Mouse (Mus musculus): ENCODE data around the gene Ppp1cc. TPM values are rescaled to one million over a fixed set of nuclear protein-coding genes. Genes with fewer than 3 reads are reported as not detected.

Gene Ppp1cc
- polyA plus RNA-seq, 1 experiment from 2014 or later: 209 TPM

DNA sequence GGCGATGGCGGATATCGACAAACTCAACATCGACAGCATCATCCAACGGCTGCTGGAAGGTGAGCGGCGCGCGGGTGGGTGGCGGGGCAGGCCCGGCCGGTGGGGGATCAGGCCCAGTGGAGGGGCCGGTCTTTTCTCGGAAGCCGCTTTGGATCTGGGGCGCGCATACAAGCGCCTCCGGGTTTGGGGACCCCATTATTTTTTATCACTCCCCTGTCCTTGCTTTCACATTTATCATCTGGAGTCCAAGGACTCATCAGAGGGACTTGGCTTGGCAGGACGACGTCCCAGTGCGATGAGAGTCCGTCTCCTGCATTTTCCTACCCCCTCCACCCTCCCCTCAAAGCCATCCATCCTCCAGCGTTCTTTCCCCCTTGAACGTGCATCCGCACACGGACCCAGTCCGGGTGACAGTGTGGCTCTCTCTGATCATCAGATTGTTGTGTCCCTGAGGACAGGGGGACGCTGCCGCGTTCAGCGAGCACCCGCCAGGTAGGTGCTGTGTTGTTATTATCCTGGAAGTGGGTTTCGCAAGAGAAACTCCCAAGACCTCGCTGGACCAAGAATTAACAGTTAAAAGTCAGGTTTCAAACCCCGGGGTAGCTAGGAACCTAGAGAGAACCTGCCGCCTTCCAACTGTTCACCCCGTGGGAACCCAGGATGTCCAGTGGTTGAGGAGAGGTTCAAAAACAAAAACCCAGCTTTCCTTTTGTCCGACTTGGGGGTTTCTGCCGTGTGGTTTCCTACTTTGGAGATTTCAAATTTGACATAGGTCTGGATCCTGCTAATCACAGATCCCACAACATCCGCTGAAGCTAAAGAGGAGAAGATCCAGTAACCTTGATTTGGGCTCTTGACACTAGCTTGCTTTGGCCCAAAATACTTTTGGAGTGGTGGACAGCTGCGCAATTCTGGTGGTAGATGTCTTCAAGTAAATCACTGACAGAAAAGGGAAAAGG lies 758 bp downstream of the Ppp1cc start:
- Histone ChIP-seq H3K36me3 (peaks cover 30% of the 10 kb centered on the region), H3K27ac (replicated peaks) (peak overlapping the region; percentile 92), H3K9me3 (no peaks in the 10 kb centered on the region), H3K4me3 (peak overlapping the region; percentile 79), H3K27me3 (no peaks in the 10 kb centered on the region), H3K4me1 (replicated peaks) (peaks cover 60% of the 10 kb centered on the region), H3K9ac (peak overlapping the region; percentile 92), H3K4me2 (peak overlapping the region; percentile 89)
- WGBS: 3% methylated on average over 42 of the region's 42 CpGs
- ATAC-seq (ENCODE audit: low read depth): peak; percentile 64

DNA sequence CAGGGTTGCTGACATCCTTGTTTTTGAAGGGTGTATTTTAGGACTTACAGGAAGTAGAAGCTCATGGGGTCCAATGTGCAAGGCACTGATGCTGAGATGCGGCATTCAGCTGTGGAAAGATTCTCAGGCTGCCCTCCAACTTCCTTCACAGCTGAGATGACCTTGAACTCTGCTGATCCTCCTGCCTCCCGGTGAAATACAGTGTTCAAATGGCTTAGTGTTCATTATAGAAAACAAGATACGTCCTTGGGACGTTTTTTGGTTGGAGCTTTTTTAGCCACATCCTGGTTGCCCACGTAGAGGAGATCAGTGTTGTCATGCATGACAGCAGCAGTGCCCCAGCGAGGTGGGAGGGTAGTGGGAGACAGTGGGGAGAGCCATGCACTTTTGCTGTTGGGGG lies 5.1 kb downstream of the Ppp1cc start:
- WGBS: 61% methylated on average over 6 of the region's 6 CpGs
- H3K9ac ChIP-seq: peak overlapping the region; percentile 54
- peaks cover 85% of the 10 kb centered on the region for H3K4me1 ChIP-seq (replicated peaks)
- peak overlapping the region; percentile 27; the same call in 1 of the 2 replicates for H3K4me2 ChIP-seq
- no peak for ATAC-seq (ENCODE audit: low read depth)
- H3K9me3 ChIP-seq: no peaks in the 10 kb centered on the region
- 0 out of 2 replicates have a peak overlapping the region, but pooled peaks have one; percentile 1 for H3K4me3 ChIP-seq
- peaks cover 53% of the 10 kb centered on the region for H3K36me3 ChIP-seq
- H3K27me3 ChIP-seq: no peaks in the 10 kb centered on the region
- H3K27ac ChIP-seq (replicated peaks): no peak overlapping the region

DNA sequence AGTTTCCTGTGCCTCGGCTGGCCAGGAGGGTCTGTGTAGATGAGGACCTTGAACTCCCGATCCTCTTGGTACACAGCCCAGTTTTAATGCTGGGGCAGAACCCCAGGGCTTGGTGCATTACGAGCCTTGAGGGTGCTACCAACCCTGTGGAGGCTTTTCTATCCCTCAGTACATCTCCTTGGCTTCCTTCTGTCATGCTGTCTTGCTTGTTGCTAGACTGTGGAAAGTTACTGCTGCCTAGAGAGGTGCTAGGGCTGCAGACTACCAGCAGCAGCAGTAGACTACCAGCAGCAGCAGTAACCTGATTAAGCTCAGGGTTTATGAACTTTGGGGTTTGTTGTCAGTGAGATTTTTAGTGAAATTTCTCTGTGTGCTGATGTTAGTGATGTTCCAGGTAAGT lies 5.9 kb downstream of the Ppp1cc start:
- H3K36me3 ChIP-seq: peaks cover 60% of the 10 kb centered on the region
- no peaks in the 10 kb centered on the region for H3K27me3 ChIP-seq
- 0 out of 2 replicates have a peak overlapping the region, but pooled peaks have one; percentile 34 for H3K9ac ChIP-seq
- peak overlapping the region; percentile 6; the same call in 1 of the 2 replicates for H3K4me2 ChIP-seq
- H3K4me1 ChIP-seq (replicated peaks): peaks cover 85% of the 10 kb centered on the region
- no peaks in the 10 kb centered on the region for H3K9me3 ChIP-seq
- no peak overlapping the region; the same call in 1 of the 2 replicates for H3K27ac ChIP-seq (replicated peaks)
- 69% methylated on average over 3 of the region's 3 CpGs for WGBS
- no peak for ATAC-seq (ENCODE audit: low read depth)
- no peak overlapping the region for H3K4me3 ChIP-seq

DNA sequence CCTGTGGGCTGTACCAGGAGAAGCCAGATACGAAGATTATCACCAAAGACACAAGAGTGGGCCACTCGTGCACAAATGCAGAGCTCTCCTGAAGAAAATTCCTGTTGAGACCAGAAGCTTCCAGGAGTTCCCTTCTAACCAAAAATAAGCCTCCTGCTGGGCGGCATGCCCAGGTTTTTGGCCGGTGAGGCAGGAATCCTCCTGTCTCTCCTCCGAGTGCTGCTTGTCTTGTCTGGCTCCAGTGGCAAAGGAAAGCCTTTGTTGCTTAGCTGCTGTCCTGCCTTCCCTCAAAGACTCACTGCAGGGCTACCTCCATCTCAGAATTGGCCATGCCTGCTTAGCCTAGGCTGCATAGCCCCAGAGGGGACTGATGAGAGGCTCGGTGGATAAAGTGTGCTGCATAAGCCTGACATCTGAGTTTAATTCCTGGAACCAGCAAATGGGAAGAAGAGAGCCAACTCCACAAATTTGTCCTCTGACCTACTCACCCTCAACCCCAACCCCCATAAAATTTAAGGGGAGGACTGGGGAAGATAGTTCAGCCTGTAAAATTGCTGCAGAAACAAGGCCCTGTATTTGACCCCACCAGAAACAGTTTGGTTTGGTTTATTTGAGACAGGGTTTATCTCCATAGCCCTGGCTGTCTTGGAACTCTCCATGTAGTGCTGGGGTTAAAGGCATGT lies 7.3 kb downstream of the Ppp1cc start:
- H3K4me2 ChIP-seq: no peak overlapping the region
- peak overlapping the region; percentile 61; the same call in 1 of the 2 replicates for H3K27ac ChIP-seq (replicated peaks)
- no peak for ATAC-seq (ENCODE audit: low read depth)
- H3K36me3 ChIP-seq: peaks cover 74% of the 10 kb centered on the region
- H3K4me1 ChIP-seq (replicated peaks): peaks cover 73% of the 10 kb centered on the region
- WGBS: 68% methylated on average over 6 of the region's 6 CpGs
- no peaks in the 10 kb centered on the region for H3K9me3 ChIP-seq
- no peak overlapping the region for H3K4me3 ChIP-seq
- peak overlapping the region; percentile 55 for H3K9ac ChIP-seq
- H3K27me3 ChIP-seq: no peaks in the 10 kb centered on the region

DNA sequence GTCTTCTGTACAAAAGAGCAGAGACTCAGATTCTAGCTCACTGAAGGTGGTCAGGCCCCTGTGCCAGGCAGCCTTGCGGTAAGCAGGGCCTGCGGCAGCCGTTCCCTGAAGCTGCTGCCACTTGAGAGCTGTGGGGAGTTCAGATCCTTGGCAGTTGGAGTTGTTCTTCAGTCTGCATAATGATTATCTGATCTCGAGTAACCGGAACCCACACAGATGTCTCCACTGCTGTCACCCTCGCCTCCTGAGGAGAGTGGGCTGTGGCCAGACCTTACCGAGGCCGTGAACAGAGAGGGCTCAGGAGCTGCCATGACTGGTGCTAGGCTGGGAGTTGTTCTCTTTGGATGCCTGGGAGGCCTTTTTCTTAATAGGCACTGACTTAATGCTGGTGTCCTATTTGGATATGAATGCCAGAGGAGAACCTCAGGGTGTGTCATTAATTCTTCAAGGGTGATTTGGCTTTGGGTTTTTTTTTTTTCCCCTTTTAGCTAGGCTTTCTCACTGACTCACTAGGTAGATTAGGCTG lies 8.6 kb downstream of the Ppp1cc start:
- H3K4me3 ChIP-seq: no peak overlapping the region
- H3K9ac ChIP-seq: peak overlapping the region; percentile 55
- H3K27ac ChIP-seq (replicated peaks): peak overlapping the region; percentile 61
- H3K36me3 ChIP-seq: peaks cover 77% of the 10 kb centered on the region
- 43% methylated on average over 8 of the region's 8 CpGs for WGBS
- no peak for ATAC-seq (ENCODE audit: low read depth)
- no peaks in the 10 kb centered on the region for H3K9me3 ChIP-seq
- peaks cover 59% of the 10 kb centered on the region for H3K4me1 ChIP-seq (replicated peaks)
- no peaks in the 10 kb centered on the region for H3K27me3 ChIP-seq
- H3K4me2 ChIP-seq: peak overlapping the region; percentile 33

DNA sequence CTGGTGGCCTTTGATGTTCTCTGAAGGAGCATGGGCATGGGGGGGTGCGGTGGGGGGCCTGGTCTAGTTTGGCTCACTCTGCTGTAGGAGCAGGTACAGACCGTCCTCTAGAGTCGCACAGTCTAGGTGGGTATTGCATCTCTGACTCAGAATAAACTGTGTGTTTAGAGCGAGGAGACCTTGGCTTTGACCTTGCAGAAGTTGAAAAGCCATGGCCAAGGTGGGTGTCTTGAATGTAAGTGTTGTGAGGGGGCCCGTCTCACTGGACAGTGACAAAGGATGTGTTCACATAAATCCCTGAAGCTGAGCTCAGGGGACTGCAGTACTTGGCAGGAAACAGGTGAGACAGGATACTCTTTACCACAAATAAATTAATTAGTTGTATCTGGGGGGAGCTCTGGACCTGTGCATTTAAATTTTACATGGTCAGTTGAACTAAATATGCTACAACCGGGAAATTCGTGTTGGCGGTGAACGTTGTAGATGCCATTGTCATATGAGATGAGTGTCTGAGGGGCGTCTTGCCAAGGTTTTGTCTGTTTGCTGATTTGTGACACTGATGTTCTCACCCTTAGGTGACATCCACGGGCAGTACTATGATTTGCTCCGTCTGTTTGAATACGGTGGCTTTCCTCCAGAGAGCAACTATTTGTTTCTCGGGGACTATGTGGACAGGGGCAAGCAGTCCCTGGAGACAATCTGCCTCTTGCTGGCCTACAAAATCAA lies 10.4 kb downstream of the Ppp1cc start:
- Histone ChIP-seq H3K9ac (no peak overlapping the region), H3K27ac (replicated peaks) (no peak overlapping the region), H3K4me2 (no peak overlapping the region), H3K36me3 (peaks cover 77% of the 10 kb centered on the region), H3K9me3 (no peaks in the 10 kb centered on the region), H3K4me1 (replicated peaks) (peaks cover 41% of the 10 kb centered on the region), H3K27me3 (no peaks in the 10 kb centered on the region), H3K4me3 (no peak overlapping the region)
- WGBS: 83% methylated on average over 14 of the region's 14 CpGs
- ATAC-seq (ENCODE audit: low read depth): no peak

DNA sequence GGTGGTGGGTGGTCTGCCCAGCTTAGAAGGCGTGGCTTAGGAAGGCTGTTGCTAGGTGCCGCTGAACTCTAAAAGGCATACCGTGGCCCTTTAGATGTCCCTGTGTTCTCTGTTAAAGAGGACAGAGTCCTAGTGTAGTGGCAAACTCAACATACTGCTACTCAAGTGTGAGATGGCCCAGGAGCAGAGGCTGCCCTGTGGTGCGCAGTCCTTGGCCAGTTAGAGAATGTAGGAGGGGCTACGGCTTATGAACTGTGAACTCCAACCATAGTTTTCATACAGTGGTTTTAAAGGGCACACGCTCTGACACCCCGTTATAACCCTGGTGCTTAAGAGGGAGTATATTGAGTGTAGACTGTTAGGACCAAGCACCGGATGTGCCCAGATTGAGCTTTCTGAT lies 13.0 kb downstream of the Ppp1cc start:
- no peaks in the 10 kb centered on the region for H3K27me3 ChIP-seq
- WGBS: 93% methylated on average over 8 of the region's 8 CpGs
- no peak for ATAC-seq (ENCODE audit: low read depth)

DNA sequence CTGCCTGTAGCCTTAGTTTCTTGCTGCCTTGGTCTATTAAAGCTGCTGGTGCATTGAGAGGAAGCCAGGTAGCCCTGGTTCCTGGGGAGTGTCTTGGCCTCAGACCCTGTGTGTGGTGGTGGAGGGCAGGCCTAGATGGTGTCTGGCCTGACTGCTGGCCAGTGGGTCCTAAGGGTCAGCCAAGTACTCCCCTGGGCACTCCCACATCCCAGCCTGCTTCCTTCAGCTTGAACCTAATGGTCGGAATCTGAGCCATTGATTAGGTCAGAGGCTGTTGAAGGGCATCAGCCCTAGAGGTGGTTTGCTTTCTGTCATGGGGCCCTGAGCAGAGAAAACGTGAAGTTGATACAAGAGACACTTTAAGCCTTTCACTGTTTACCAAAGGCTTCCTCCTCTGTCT lies 17.3 kb downstream of the Ppp1cc start:
- Histone ChIP-seq H3K9ac (no peak overlapping the region), H3K4me1 (replicated peaks) (no peaks in the 10 kb centered on the region), H3K9me3 (no peaks in the 10 kb centered on the region), H3K27me3 (no peaks in the 10 kb centered on the region), H3K27ac (replicated peaks) (no peak overlapping the region), H3K4me2 (no peak overlapping the region), H3K36me3 (peaks cover 55% of the 10 kb centered on the region), H3K4me3 (no peak overlapping the region)
- WGBS: 71% methylated on average over 2 of the region's 2 CpGs
- no peak for ATAC-seq (ENCODE audit: low read depth)

More for the DNA sequence above, 13.0 kb downstream of the Ppp1cc start:
- Histone ChIP-seq H3K9ac (no peak overlapping the region), H3K36me3 (peaks cover 73% of the 10 kb centered on the region), H3K27ac (replicated peaks) (no peak overlapping the region), H3K4me3 (no peak overlapping the region), H3K9me3 (no peaks in the 10 kb centered on the region), H3K4me1 (replicated peaks) (peaks cover 16% of the 10 kb centered on the region), H3K4me2 (no peak overlapping the region)

DNA sequence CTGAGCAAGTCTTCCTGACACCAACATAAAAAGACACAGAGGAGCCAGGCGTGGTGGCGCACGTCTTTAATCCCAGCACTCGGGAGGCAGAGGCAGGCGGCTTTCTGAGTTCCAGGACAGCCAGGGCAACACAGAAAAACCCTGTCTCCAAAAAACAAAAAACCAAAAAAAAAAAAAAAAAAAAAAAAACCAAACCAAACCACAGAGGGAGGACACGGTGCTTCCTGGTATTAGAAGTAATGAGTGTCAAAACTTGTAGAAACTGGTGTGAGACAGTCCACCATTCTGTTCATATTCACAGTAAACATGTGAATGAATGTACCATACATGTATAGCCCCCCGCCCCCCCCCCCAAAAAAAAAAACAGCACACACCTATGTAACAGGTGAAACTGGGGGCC lies 17.9 kb downstream of the Ppp1cc start:
- Histone ChIP-seq H3K9ac (no peak overlapping the region), H3K4me3 (no peak overlapping the region), H3K27me3 (no peaks in the 10 kb centered on the region), H3K4me2 (no peak overlapping the region), H3K36me3 (peaks cover 50% of the 10 kb centered on the region), H3K9me3 (no peaks in the 10 kb centered on the region), H3K27ac (replicated peaks) (no peak overlapping the region), H3K4me1 (replicated peaks) (no peaks in the 10 kb centered on the region)
- WGBS: 87% methylated on average over 7 of the region's 7 CpGs
- no peak for ATAC-seq (ENCODE audit: low read depth)

DNA sequence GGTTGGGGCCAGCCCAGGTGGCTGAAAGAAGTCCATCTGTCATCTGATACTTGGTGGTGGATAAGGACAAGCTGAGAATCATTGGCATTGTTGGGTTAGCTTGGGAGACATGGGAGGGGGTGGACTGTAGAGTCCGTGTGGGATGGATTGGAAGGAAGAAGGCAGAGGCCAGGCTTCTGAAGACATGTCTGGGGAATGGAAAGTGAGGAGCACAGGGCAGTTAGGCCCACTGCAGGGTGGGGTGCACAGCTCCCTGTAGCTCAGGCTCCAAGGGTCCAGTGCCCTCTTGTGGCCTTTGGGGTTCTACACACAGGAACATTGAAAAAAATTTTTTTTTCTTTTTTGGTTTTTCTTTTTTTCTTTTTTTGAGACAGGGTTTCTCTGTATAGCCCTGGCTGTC lies 18.3 kb downstream of the Ppp1cc start:
- no peak for ATAC-seq (ENCODE audit: low read depth)
- no peaks in the 10 kb centered on the region for H3K27me3 ChIP-seq
- H3K27ac ChIP-seq (replicated peaks): no peak overlapping the region
- no peak overlapping the region for H3K4me2 ChIP-seq
- H3K4me3 ChIP-seq: no peak overlapping the region
- H3K4me1 ChIP-seq (replicated peaks): no peaks in the 10 kb centered on the region
- no peak overlapping the region for H3K9ac ChIP-seq
- H3K9me3 ChIP-seq: no peaks in the 10 kb centered on the region
- 38% methylated on average over 1 of the region's 1 CpGs for WGBS
- H3K36me3 ChIP-seq: peaks cover 50% of the 10 kb centered on the region

DNA sequence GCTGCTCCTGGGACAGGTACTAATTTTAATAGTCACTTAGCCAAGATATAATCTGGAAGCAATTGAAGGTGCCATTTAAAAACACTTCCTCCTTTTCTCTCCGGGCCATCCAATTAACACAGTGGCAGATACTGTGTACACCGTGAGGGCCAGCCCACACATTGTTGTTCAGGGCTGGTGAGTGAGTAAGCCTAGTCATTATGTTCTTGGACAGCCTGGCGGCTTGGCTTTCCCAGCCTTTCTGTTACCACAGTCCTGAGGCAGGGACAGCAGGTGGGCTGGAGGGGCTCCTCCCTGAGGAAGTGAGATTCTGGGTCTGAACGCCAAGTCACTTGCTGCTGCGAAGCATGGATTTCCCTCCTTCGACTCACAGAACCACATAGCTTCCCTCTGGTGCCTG lies 21.6 kb downstream of the Ppp1cc start:
- no peaks in the 10 kb centered on the region for H3K4me1 ChIP-seq (replicated peaks)
- no peak overlapping the region for H3K9ac ChIP-seq
- 55% methylated on average over 6 of the region's 6 CpGs for WGBS
- H3K27ac ChIP-seq (replicated peaks): no peak overlapping the region
- no peaks in the 10 kb centered on the region for H3K9me3 ChIP-seq
- no peak for ATAC-seq (ENCODE audit: low read depth)
- H3K36me3 ChIP-seq: peaks cover 27% of the 10 kb centered on the region
- no peak overlapping the region for H3K4me2 ChIP-seq
- no peaks in the 10 kb centered on the region for H3K27me3 ChIP-seq
- no peak overlapping the region for H3K4me3 ChIP-seq
